Mouse (Mus musculus): Measurements from ENCODE around the gene Cdk14. TPM values are rescaled to one million over a fixed set of nuclear protein-coding genes. Genes with fewer than 3 reads are reported as not detected.

Gene Cdk14
- polyA plus RNA-seq, 1 experiment from 2014 or later = 29.9 TPM

DNA sequence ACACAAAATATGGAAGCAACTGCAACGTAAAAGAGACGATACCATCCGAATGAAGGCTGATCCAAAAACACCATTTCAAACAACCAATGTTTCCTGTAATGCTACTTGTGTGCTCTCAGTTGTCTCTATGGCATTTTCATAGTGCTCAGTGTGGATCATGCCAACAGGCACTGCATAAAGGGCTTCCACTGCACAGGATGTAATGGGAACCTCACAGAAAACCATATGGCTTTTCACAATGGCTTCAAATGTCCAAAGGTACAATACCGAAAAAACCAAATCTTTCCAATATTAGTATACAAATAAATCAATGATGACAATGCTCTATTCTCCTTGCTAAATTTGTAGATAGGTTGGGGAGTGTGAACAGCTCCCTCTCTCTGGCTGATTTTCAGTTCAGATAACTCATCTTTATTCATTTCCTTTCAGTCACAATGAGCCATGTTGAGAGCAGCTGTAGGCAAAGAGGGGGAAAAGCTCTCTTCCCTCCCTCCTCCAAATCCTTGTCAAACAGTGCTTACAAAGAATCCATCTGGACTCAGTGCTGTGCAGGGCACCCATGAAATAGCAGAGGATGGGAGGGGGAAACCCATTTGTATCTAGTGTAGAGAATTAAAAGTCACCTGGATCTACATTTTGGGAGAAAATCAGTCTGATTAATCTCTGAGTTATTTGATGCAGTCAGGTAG is 568.7 kb downstream of the Cdk14 start:
- ATAC-seq (replicated peaks; ENCODE audit: insufficient number of reproducible peaks, low FRiP score, low TSS enrichment, low read depth) (no peak), DNase-seq (ENCODE audit: low spot score) (no peak)
- H3K9me3 ChIP-seq (replicated peaks; ENCODE audit: control insufficient read depth, low read length) = no peaks in the 10 kb centered on the region
- no peaks in the 10 kb centered on the region for H3K27me3 ChIP-seq (ENCODE audit: control insufficient read depth, insufficient read depth, low read length)
- no peak overlapping the region for H3K27ac ChIP-seq (replicated peaks; ENCODE audit: low read depth, low read length)
- no peaks in the 10 kb centered on the region for H3K36me3 ChIP-seq (replicated peaks; ENCODE audit: control insufficient read depth, insufficient read depth, low read depth, low read length)
- no peak overlapping the region for H3K4me3 ChIP-seq (ENCODE audit: low read depth, low read length)
- H3K4me1 ChIP-seq (ENCODE audit: control insufficient read depth, insufficient read depth, low read length) = no peaks in the 10 kb centered on the region
- H3K4me2 ChIP-seq (ENCODE audit: low read depth, low read length) = no peak overlapping the region
- WGBS = 96% methylated on average over 4 of the region's 4 CpGs
- no peak overlapping the region for H3K9ac ChIP-seq (replicated peaks; ENCODE audit: low read length)

DNA sequence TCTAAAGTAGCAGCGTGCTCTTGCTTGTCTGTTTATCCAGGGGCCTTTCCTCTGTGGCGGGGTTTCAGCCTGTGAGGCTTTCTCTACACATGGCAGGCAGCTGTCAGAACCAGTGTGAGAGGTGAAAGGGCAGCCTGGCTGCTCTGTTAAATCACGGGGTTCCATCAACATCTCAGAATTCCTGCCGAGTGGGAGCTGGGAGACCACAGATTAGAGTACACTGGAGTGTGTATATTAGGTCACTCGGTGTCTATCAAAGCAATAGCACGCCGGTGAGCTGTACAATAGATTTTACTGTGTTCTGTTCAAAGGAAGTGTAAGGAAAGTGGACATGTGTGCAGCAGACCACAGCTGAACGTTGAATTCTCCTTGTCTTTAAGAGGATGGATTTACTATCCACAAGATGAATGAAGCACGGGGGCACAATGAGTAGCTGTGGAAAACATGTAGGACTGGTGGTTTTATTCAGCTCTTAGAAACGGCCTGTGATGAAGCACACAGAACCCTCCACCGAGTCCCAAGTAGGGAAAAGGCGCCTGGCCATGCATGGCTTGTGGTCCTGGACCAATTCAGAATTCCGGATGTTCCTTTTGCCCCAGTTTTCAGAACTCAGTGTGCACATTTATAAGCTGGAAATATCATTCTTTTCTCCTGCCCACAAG is 585.2 kb downstream of the Cdk14 start:
- Histone ChIP-seq H3K9me3 (replicated peaks; ENCODE audit: control insufficient read depth, low read length) (no peaks in the 10 kb centered on the region), H3K4me2 (ENCODE audit: low read depth, low read length) (no peak overlapping the region), H3K9ac (replicated peaks; ENCODE audit: low read length) (peak overlapping the region; percentile 18; the same call in 1 of the 2 replicates), H3K27me3 (ENCODE audit: control insufficient read depth, insufficient read depth, low read length) (no peaks in the 10 kb centered on the region), H3K4me3 (ENCODE audit: low read depth, low read length) (no peak overlapping the region), H3K27ac (replicated peaks; ENCODE audit: low read depth, low read length) (peak overlapping the region; percentile 25; the same call in 1 of the 2 replicates), H3K4me1 (ENCODE audit: control insufficient read depth, insufficient read depth, low read length) (no peaks in the 10 kb centered on the region; the same call in 1 of the 2 replicates), H3K36me3 (replicated peaks; ENCODE audit: control insufficient read depth, insufficient read depth, low read depth, low read length) (no peaks in the 10 kb centered on the region)
- 17% methylated on average over 13 of the region's 13 CpGs for WGBS
- ATAC-seq (replicated peaks; ENCODE audit: insufficient number of reproducible peaks, low FRiP score, low TSS enrichment, low read depth) = peak; percentile 80; the same call in 1 of the 2 replicates
- DNase-seq (ENCODE audit: low spot score) = peak; percentile 78

DNA sequence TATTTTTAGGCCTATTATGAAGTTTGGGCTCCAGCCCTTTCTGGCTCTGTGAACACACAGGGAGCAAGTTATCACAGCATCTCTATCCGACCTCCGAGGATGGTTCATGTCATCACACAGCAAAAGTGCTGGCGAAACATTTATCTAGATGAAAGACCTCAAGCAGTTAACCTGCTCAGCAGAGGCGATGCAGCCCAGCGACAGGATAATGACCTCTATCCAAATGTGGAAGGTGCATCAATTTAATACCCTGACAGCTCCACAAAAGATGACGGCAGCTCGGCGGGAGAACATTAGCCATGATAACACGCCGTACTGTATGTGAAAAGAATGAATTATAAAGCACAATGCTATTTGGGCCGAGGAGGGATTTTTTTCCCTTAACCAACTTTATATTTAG is 586.2 kb downstream of the Cdk14 start:
- H3K36me3 ChIP-seq (replicated peaks; ENCODE audit: control insufficient read depth, insufficient read depth, low read depth, low read length) = no peaks in the 10 kb centered on the region
- no peak overlapping the region for H3K4me3 ChIP-seq (ENCODE audit: low read depth, low read length)
- no peaks in the 10 kb centered on the region for H3K27me3 ChIP-seq (ENCODE audit: control insufficient read depth, insufficient read depth, low read length)
- H3K9ac ChIP-seq (replicated peaks; ENCODE audit: low read length) = no peak overlapping the region
- no peak for ATAC-seq (replicated peaks; ENCODE audit: insufficient number of reproducible peaks, low FRiP score, low TSS enrichment, low read depth)
- H3K9me3 ChIP-seq (replicated peaks; ENCODE audit: control insufficient read depth, low read length) = no peaks in the 10 kb centered on the region
- no peak overlapping the region for H3K4me2 ChIP-seq (ENCODE audit: low read depth, low read length)
- H3K4me1 ChIP-seq (ENCODE audit: control insufficient read depth, insufficient read depth, low read length) = no peaks in the 10 kb centered on the region; the same call in 1 of the 2 replicates
- WGBS = 45% methylated on average over 11 of the region's 11 CpGs
- DNase-seq (ENCODE audit: low spot score) = no peak
- H3K27ac ChIP-seq (replicated peaks; ENCODE audit: low read depth, low read length) = no peak overlapping the region

DNA sequence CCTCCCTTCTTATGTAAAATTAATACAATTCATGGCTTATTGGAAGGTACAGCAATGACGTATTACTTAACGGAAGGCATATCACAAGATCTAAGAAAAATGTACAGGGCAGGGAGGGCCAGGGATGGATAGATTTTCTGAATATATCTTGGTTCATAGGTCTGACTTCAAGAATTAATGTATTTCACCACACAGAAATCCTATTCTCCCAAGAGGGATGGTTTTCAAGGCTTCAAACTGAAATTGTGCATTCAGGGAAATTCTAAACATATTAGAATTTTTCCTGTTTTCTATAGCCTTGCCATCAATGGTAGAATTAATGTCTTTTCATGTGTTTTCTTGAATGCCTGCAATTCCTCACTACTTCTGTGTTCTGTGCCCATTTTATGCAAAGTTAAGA is 593.2 kb downstream of the Cdk14 start:
- Histone ChIP-seq H3K4me2 (ENCODE audit: low read depth, low read length) (no peak overlapping the region), H3K27ac (replicated peaks; ENCODE audit: low read depth, low read length) (no peak overlapping the region), H3K4me1 (ENCODE audit: control insufficient read depth, insufficient read depth, low read length) (no peaks in the 10 kb centered on the region), H3K9me3 (replicated peaks; ENCODE audit: control insufficient read depth, low read length) (no peaks in the 10 kb centered on the region), H3K27me3 (ENCODE audit: control insufficient read depth, insufficient read depth, low read length) (no peaks in the 10 kb centered on the region), H3K36me3 (replicated peaks; ENCODE audit: control insufficient read depth, insufficient read depth, low read depth, low read length) (no peaks in the 10 kb centered on the region), H3K9ac (replicated peaks; ENCODE audit: low read length) (no peak overlapping the region), H3K4me3 (ENCODE audit: low read depth, low read length) (no peak overlapping the region)
- DNase-seq (ENCODE audit: low spot score) = no peak
- ATAC-seq (replicated peaks; ENCODE audit: insufficient number of reproducible peaks, low FRiP score, low TSS enrichment, low read depth) = no peak
- WGBS = 60% methylated on average over 2 of the region's 2 CpGs

DNA sequence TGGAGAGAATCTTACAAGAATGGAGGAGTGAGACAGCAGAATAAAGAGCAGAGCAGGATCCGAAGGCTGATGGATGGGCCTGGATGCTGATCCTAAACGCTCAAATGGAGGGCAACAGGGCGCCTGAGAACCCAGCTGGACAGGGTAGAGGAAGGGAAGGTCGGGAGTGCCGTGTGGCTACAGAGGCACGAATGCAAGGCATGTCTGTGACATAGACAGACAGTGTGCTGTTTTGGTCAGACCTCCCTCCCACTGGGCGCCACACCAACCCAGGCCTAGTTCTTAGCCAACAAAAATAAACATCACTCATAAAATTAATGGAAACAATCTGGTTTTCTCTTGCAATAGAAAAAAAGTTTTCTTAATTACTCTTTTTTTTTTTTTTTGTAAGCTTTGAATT is 594.2 kb downstream of the Cdk14 start:
- 49% methylated on average over 7 of the region's 7 CpGs for WGBS
- H3K27ac ChIP-seq (replicated peaks; ENCODE audit: low read depth, low read length) = no peak overlapping the region

DNA sequence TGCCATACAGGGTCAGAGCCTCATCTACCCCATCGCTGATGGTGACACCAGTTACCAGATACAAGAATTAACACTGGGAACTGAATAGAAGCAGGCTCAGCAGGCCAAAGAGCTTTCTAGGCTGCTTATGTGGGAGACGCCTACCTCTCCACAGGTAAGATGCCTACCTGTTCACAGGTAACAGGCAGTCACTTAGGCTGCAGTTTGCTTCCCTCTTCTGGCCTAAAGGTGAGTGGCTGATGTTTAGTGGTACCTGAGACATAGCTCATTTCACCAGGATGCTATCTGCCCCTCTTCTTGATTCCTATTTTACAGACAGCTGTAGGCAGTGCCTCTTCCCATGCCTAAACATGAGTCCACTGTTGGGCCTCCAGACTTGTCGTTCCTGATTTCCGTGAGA is 595.0 kb downstream of the Cdk14 start:
- DNase-seq (ENCODE audit: low spot score) (no peak), ATAC-seq (replicated peaks; ENCODE audit: insufficient number of reproducible peaks, low FRiP score, low TSS enrichment, low read depth) (no peak)
- Histone ChIP-seq H3K4me2 (ENCODE audit: low read depth, low read length) (no peak overlapping the region), H3K27me3 (ENCODE audit: control insufficient read depth, insufficient read depth, low read length) (no peaks in the 10 kb centered on the region), H3K4me1 (ENCODE audit: control insufficient read depth, insufficient read depth, low read length) (peaks cover 5% of the 10 kb centered on the region; the same call in 1 of the 2 replicates), H3K4me3 (ENCODE audit: low read depth, low read length) (no peak overlapping the region), H3K36me3 (replicated peaks; ENCODE audit: control insufficient read depth, insufficient read depth, low read depth, low read length) (no peaks in the 10 kb centered on the region), H3K9ac (replicated peaks; ENCODE audit: low read length) (no peak overlapping the region), H3K9me3 (replicated peaks; ENCODE audit: control insufficient read depth, low read length) (no peaks in the 10 kb centered on the region), H3K27ac (replicated peaks; ENCODE audit: low read depth, low read length) (no peak overlapping the region)
- WGBS = 93% methylated on average over 4 of the region's 4 CpGs

More for the DNA sequence above, 594.2 kb downstream of the Cdk14 start:
- no peaks in the 10 kb centered on the region for H3K27me3 ChIP-seq (ENCODE audit: control insufficient read depth, insufficient read depth, low read length)
- H3K9me3 ChIP-seq (replicated peaks; ENCODE audit: control insufficient read depth, low read length) = no peaks in the 10 kb centered on the region
- H3K4me1 ChIP-seq (ENCODE audit: control insufficient read depth, insufficient read depth, low read length) = peaks cover 5% of the 10 kb centered on the region; the same call in 1 of the 2 replicates
- H3K4me2 ChIP-seq (ENCODE audit: low read depth, low read length) = no peak overlapping the region
- no peak overlapping the region for H3K9ac ChIP-seq (replicated peaks; ENCODE audit: low read length)
- ATAC-seq (replicated peaks; ENCODE audit: insufficient number of reproducible peaks, low FRiP score, low TSS enrichment, low read depth) (no peak; the same call in 1 of the 2 replicates), DNase-seq (ENCODE audit: low spot score) (no peak)
- no peaks in the 10 kb centered on the region for H3K36me3 ChIP-seq (replicated peaks; ENCODE audit: control insufficient read depth, insufficient read depth, low read depth, low read length)
- H3K4me3 ChIP-seq (ENCODE audit: low read depth, low read length) = no peak overlapping the region

DNA sequence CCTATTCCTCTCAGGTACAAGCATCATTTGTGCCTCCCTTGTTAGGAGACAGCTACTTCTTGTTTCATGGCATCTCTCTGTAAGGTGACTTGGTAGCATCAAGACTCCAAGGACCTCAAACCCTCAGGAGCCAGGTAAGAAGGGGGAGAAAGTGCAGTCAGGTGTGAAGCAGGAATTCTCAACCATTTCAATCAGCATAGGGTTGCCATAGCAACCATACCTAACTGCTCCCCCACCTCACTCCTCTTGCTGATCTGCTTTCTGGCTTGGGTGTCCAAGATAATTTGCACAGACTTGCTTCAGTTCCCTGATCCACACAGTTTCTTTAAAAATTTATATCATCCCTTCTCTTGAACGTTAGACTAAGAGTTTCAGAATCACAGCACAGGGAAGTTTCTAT is 595.9 kb downstream of the Cdk14 start:
- no peak overlapping the region for H3K4me3 ChIP-seq (ENCODE audit: low read depth, low read length)
- ATAC-seq (replicated peaks; ENCODE audit: insufficient number of reproducible peaks, low FRiP score, low TSS enrichment, low read depth) = no peak
- no peaks in the 10 kb centered on the region for H3K27me3 ChIP-seq (ENCODE audit: control insufficient read depth, insufficient read depth, low read length)
- no peak overlapping the region for H3K4me2 ChIP-seq (ENCODE audit: low read depth, low read length)
- H3K36me3 ChIP-seq (replicated peaks; ENCODE audit: control insufficient read depth, insufficient read depth, low read depth, low read length) = no peaks in the 10 kb centered on the region
- 67% methylated on average over 1 of the region's 1 CpGs for WGBS
- no peak overlapping the region for H3K27ac ChIP-seq (replicated peaks; ENCODE audit: low read depth, low read length)
- no peak for DNase-seq (ENCODE audit: low spot score)
- H3K9ac ChIP-seq (replicated peaks; ENCODE audit: low read length) = no peak overlapping the region
- H3K4me1 ChIP-seq (ENCODE audit: control insufficient read depth, insufficient read depth, low read length) = peaks cover 5% of the 10 kb centered on the region; the same call in 1 of the 2 replicates
- H3K9me3 ChIP-seq (replicated peaks; ENCODE audit: control insufficient read depth, low read length) = no peaks in the 10 kb centered on the region

DNA sequence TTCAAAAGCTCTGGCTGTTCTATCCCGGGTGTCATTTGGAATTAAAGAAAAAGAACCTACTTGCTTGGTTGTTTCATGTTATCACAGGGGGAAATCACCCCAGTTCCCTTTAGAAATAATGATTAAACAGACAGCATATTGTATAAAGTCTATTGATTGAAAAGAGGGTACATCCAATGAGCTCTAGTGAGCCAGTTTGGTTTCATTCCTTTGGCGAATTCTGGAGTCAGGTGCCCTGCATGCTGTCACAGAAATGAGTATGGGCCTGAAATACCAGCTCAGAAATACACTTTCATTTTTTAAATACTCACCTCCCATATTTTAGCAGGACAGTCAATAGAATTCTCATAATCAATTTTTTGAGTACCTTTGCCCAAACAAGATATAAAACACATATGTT is 598.1 kb downstream of the Cdk14 start:
- Histone ChIP-seq H3K4me2 (ENCODE audit: low read depth, low read length) (no peak overlapping the region), H3K4me1 (ENCODE audit: control insufficient read depth, insufficient read depth, low read length) (peaks cover 5% of the 10 kb centered on the region; the same call in 1 of the 2 replicates), H3K27ac (replicated peaks; ENCODE audit: low read depth, low read length) (no peak overlapping the region), H3K36me3 (replicated peaks; ENCODE audit: control insufficient read depth, insufficient read depth, low read depth, low read length) (no peaks in the 10 kb centered on the region), H3K27me3 (ENCODE audit: control insufficient read depth, insufficient read depth, low read length) (no peaks in the 10 kb centered on the region), H3K4me3 (ENCODE audit: low read depth, low read length) (no peak overlapping the region), H3K9me3 (replicated peaks; ENCODE audit: control insufficient read depth, low read length) (no peaks in the 10 kb centered on the region), H3K9ac (replicated peaks; ENCODE audit: low read length) (no peak overlapping the region)
- WGBS = 39% methylated on average over 2 of the region's 2 CpGs
- no peak for ATAC-seq (replicated peaks; ENCODE audit: insufficient number of reproducible peaks, low FRiP score, low TSS enrichment, low read depth)
- DNase-seq (ENCODE audit: low spot score) = no peak

Measured in embryonic facial prominence, embryonic 11.5 days (tissue).